Mouse (Mus musculus) forebrain, embryonic 16.5 days (tissue): ENCODE results near the gene C2cd5. TPM values are rescaled to one million over a fixed set of nuclear protein-coding genes. Genes with fewer than 3 reads are reported as not detected.

Experiments used
- ATAC-seq: fragments of 200-750 bp; cut with Nextera tagmentation; 2 replicates; pipeline ENCODE4 v1.8.0; 2017; ENCODE audit warnings: mild to moderate bottlenecking, moderate library complexity
- H3K27ac ChIP-seq: fragments of 300-500 bp; sonication (generic); 2 replicates; pipeline ENCODE4 v1.5.1; 2014; ENCODE audit warnings: low read length, control low read depth
- H3K27me3 ChIP-seq: fragments of 300-500 bp; sonication (generic); replicated peaks from 2 replicates; pipeline ENCODE4 v1.6.1; 2014; ENCODE audit warnings: low read length; ENCODE audit not compliant: control insufficient read depth, insufficient read depth
- H3K36me3 ChIP-seq: fragments of 300-500 bp; sonication (generic); 2 replicates; pipeline ENCODE4 v1.6.1; 2014; ENCODE audit not compliant: control insufficient read depth, insufficient read depth
- H3K4me1 ChIP-seq: fragments of 300-500 bp; sonication (generic); replicated peaks from 2 replicates; pipeline ENCODE4 v1.6.1; 2014; ENCODE audit warnings: low read length; ENCODE audit not compliant: control insufficient read depth, insufficient read depth
- H3K4me2 ChIP-seq: fragments of 300-500 bp; sonication (generic); 2 replicates; pipeline ENCODE4 v1.6.1; 2014; ENCODE audit warnings: mild to moderate bottlenecking, low read length, control low read depth
- H3K4me3 ChIP-seq: fragments of 300-500 bp; sonication (generic); replicated peaks from 2 replicates; pipeline ENCODE4 v1.5.1; 2014; ENCODE audit warnings: mild to moderate bottlenecking, low read length, control low read depth
- H3K9ac ChIP-seq: fragments of 300-500 bp; sonication (generic); replicated peaks from 2 replicates; pipeline ENCODE4 v1.6.1; 2014; ENCODE audit warnings: low read depth, low read length, control low read depth
- H3K9me3 ChIP-seq: fragments of 300-500 bp; sonication (generic); 2 replicates; pipeline ENCODE4 v1.6.1; 2016; ENCODE audit warnings: low read length; ENCODE audit not compliant: control insufficient read depth
- WGBS: fragments of 180-500 bp; shearing (Covaris S2); extraction: QIAGEN DNeasy Blood & Tissue Kit; methylation state at CpG from one replicate; pipeline ENCODE4 v1.1.7; 2014; 5-methylcytosine and 5-hydroxymethylcytosine counted together
- polyA plus RNA-seq: library from polyadenylated mRNA; unstranded; fragments of >200 nt; fragmentation: Nextera tagmentation; extraction: Ambion mirVana; gene quantifications from 2 replicates; pipeline ENCODE4 v1.2.1, GENCODE M21; 2015

C2cd5 gene
- polyA plus RNA-seq, 1 experiment from 2014 or later: 53.4 TPM

- Histone ChIP-seq H3K4me2 (no peak overlapping the region), H3K27ac (no peak overlapping the region), H3K4me3 (no peak overlapping the region), H3K27me3 (no peaks in the 10 kb centered on the region), H3K9ac (no peak overlapping the region), H3K4me1 (no peaks in the 10 kb centered on the region), H3K9me3 (no peaks in the 10 kb centered on the region), H3K36me3 (no peaks in the 10 kb centered on the region)
- ATAC-seq: no peak
Observed at GRCm38 (mm10) chr6:143125721-143126120, 25.8 kb upstream of the C2cd5 start.

- no peak overlapping the region for H3K4me3 ChIP-seq
- H3K4me1 ChIP-seq: no peaks in the 10 kb centered on the region
- H3K27ac ChIP-seq: no peak overlapping the region
- 90% methylated on average over 6 of the region's 6 CpGs for WGBS
- no peaks in the 10 kb centered on the region for H3K27me3 ChIP-seq
- H3K36me3 ChIP-seq: no peaks in the 10 kb centered on the region
- H3K9me3 ChIP-seq: no peaks in the 10 kb centered on the region
- H3K9ac ChIP-seq: no peak overlapping the region
- no peak overlapping the region for H3K4me2 ChIP-seq
- no peak for ATAC-seq
Observed at GRCm38 (mm10) chr6:143119325-143119724, 19.4 kb upstream of the C2cd5 start.

GRCm38 (mm10) chr6:143116779-143117178 is 16.8 kb upstream of the C2cd5 start:
- H3K9me3 ChIP-seq: no peaks in the 10 kb centered on the region
- H3K9ac ChIP-seq: no peak overlapping the region
- WGBS: 51% methylated on average over 6 of the region's 6 CpGs
- no peak overlapping the region for H3K4me2 ChIP-seq
- H3K27ac ChIP-seq: no peak overlapping the region
- no peaks in the 10 kb centered on the region for H3K27me3 ChIP-seq
- no peaks in the 10 kb centered on the region for H3K36me3 ChIP-seq
- H3K4me1 ChIP-seq: no peaks in the 10 kb centered on the region
- no peak overlapping the region for H3K4me3 ChIP-seq
- no peak for ATAC-seq

GRCm38 (mm10) chr6:143115505-143115904 is 15.6 kb upstream of the C2cd5 start:
- ATAC-seq: no peak
- Histone ChIP-seq H3K9me3 (no peaks in the 10 kb centered on the region), H3K4me3 (no peak overlapping the region), H3K36me3 (no peaks in the 10 kb centered on the region), H3K4me2 (no peak overlapping the region), H3K27me3 (no peaks in the 10 kb centered on the region), H3K9ac (no peak overlapping the region), H3K4me1 (no peaks in the 10 kb centered on the region), H3K27ac (no peak overlapping the region)
- WGBS: 86% methylated on average over 5 of the region's 5 CpGs

- Histone ChIP-seq H3K4me1 (no peaks in the 10 kb centered on the region), H3K27ac (no peak overlapping the region), H3K36me3 (no peaks in the 10 kb centered on the region), H3K27me3 (no peaks in the 10 kb centered on the region), H3K4me2 (no peak overlapping the region), H3K9ac (no peak overlapping the region), H3K9me3 (no peaks in the 10 kb centered on the region), H3K4me3 (no peak overlapping the region)
- WGBS: 85% methylated on average over 9 of the region's 9 CpGs
- ATAC-seq: no peak
Observed at GRCm38 (mm10) chr6:143115011-143115445, 15.1 kb upstream of the C2cd5 start.

GRCm38 (mm10) chr6:143114556-143114955 is 14.6 kb upstream of the C2cd5 start:
- no peak for ATAC-seq
- Histone ChIP-seq H3K27ac (no peak overlapping the region), H3K4me3 (no peak overlapping the region)

GRCm38 (mm10) chr6:143110371-143110770 is 10.4 kb upstream of the C2cd5 start:
- H3K27ac ChIP-seq: no peak overlapping the region
- H3K27me3 ChIP-seq: no peaks in the 10 kb centered on the region
- no peaks in the 10 kb centered on the region for H3K36me3 ChIP-seq
- H3K4me1 ChIP-seq: no peaks in the 10 kb centered on the region
- no peak for ATAC-seq
- no peak overlapping the region for H3K9ac ChIP-seq
- no peaks in the 10 kb centered on the region for H3K9me3 ChIP-seq
- no peak overlapping the region for H3K4me2 ChIP-seq
- 82% methylated on average over 7 of the region's 7 CpGs for WGBS
- H3K4me3 ChIP-seq: no peak overlapping the region

More at GRCm38 (mm10) chr6:143114556-143114955, 14.6 kb upstream of the C2cd5 start:
- WGBS: 11% methylated on average over 2 of the region's 2 CpGs
- Histone ChIP-seq H3K4me1 (no peaks in the 10 kb centered on the region), H3K36me3 (no peaks in the 10 kb centered on the region), H3K27me3 (no peaks in the 10 kb centered on the region), H3K4me2 (no peak overlapping the region), H3K9me3 (no peaks in the 10 kb centered on the region), H3K9ac (no peak overlapping the region)

- H3K4me2 ChIP-seq: no peak overlapping the region
- no peaks in the 10 kb centered on the region for H3K27me3 ChIP-seq
- H3K4me3 ChIP-seq: no peak overlapping the region
- H3K36me3 ChIP-seq: no peaks in the 10 kb centered on the region
- no peaks in the 10 kb centered on the region for H3K9me3 ChIP-seq
- no peak overlapping the region for H3K9ac ChIP-seq
- ATAC-seq: no peak
- H3K27ac ChIP-seq: no peak overlapping the region
- H3K4me1 ChIP-seq: no peaks in the 10 kb centered on the region
- 80% methylated on average over 16 of the region's 16 CpGs for WGBS
Observed at GRCm38 (mm10) chr6:143109622-143110218, 9.8 kb upstream of the C2cd5 start.

- no peak for ATAC-seq
- Histone ChIP-seq H3K9ac (no peak overlapping the region), H3K27ac (no peak overlapping the region), H3K4me2 (no peak overlapping the region), H3K27me3 (no peaks in the 10 kb centered on the region), H3K9me3 (no peaks in the 10 kb centered on the region; the same call in 1 of the 2 replicates), H3K4me1 (no peaks in the 10 kb centered on the region), H3K4me3 (no peak overlapping the region), H3K36me3 (no peaks in the 10 kb centered on the region)
- 83% methylated on average over 13 of the region's 13 CpGs for WGBS
Observed at GRCm38 (mm10) chr6:143108031-143108430, 8.1 kb upstream of the C2cd5 start.

- Histone ChIP-seq H3K36me3 (no peaks in the 10 kb centered on the region), H3K4me3 (no peak overlapping the region), H3K27me3 (no peaks in the 10 kb centered on the region), H3K4me1 (no peaks in the 10 kb centered on the region), H3K9ac (no peak overlapping the region), H3K4me2 (no peak overlapping the region), H3K9me3 (no peaks in the 10 kb centered on the region; the same call in 1 of the 2 replicates), H3K27ac (no peak overlapping the region)
- no peak for ATAC-seq
- WGBS: 95% methylated on average over 4 of the region's 4 CpGs
Observed at GRCm38 (mm10) chr6:143107611-143108010, 7.7 kb upstream of the C2cd5 start.
